Mouse (Mus musculus): ENCODE data around the gene Usp34. TPM values are rescaled to one million over a fixed set of nuclear protein-coding genes. Genes with fewer than 3 reads are reported as not detected.
"Not testable (repeated sequence)": the region's sequence is repeated elsewhere in the genome, so short reads cannot be mapped to it uniquely, and the experiment has no call there.

Usp34 gene
- polyA plus RNA-seq, 1 experiment from 2014 or later, result 24.9 TPM

DNA sequence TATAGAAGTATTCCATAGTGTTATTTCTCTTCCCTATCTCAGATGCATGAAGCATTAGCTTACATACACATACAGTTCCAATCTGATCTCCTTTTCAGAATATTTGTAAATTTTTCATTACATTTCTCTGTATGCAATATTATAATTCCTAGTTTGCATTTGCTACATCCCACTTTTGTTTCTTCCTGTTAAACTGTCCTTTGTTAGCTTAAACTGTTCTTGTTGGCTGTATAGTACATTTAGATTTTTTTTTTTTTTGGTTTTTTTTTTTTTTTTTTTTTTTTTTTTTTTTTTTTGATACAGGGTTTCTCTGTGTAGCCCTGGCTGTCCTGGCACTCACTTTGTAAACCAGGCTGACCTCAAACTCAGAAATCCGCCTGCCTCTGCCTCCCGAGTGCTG lies 159.2 kb downstream of the Usp34 start:
- not testable (repeated sequence) for H3K9me3 ChIP-seq; H3K9ac ChIP-seq; H3K4me1 ChIP-seq; H3K4me2 ChIP-seq; H3K4me3 ChIP-seq; H3K27ac ChIP-seq; H3K27me3 ChIP-seq; ATAC-seq (ENCODE audit: insufficient number of reproducible peaks, low FRiP score, low TSS enrichment, low read depth)
- 98% methylated on average over 2 of the region's 2 CpGs for WGBS
- H3K36me3 ChIP-seq, result peaks cover 31% of the 10 kb centered on the region

DNA sequence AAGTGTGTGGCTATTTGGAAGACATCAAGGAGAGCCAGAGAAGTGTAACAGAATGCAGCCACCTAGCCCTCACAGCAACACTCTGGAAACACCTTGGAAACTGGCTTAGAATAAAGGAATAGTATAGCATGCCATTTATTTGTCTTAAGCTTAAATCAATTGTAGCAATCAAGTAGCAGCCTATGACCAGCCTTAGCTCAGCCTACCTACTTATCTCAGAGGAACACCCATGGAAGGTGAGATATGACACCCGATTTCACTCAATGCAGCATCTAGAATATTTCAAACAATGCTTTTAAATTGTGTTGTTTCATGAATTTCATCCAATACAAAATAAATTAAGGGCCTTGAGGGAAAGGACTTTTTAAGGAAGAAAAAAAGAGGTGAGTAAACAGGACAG lies 183.3 kb downstream of the Usp34 start:
- Histone ChIP-seq H3K27ac (no peak overlapping the region), H3K9me3 (no peaks in the 10 kb centered on the region), H3K36me3 (peaks cover 86% of the 10 kb centered on the region), H3K4me2 (no peak overlapping the region), H3K9ac (no peak overlapping the region), H3K4me3 (no peak overlapping the region), H3K4me1 (no peaks in the 10 kb centered on the region), H3K27me3 (no peaks in the 10 kb centered on the region)
- no peak for ATAC-seq (ENCODE audit: insufficient number of reproducible peaks, low FRiP score, low TSS enrichment, low read depth)
- WGBS, result 91% methylated on average over 1 of the region's 1 CpGs

- 78% methylated on average over 4 of the region's 4 CpGs for WGBS
- peaks cover 75% of the 10 kb centered on the region for H3K36me3 ChIP-seq
- ATAC-seq (ENCODE audit: insufficient number of reproducible peaks, low FRiP score, low TSS enrichment, low read depth), result no peak
- no peak overlapping the region for H3K27ac ChIP-seq
- H3K4me1 ChIP-seq, result peaks cover 17% of the 10 kb centered on the region
- H3K9me3 ChIP-seq, result no peaks in the 10 kb centered on the region
- no peak overlapping the region for H3K4me2 ChIP-seq
- no peak overlapping the region for H3K9ac ChIP-seq
- H3K27me3 ChIP-seq, result no peaks in the 10 kb centered on the region
- no peak overlapping the region for H3K4me3 ChIP-seq
Observed at GRCm38 (mm10) chr11:23492048-23492790, 185.5 kb downstream of the Usp34 start.

DNA sequence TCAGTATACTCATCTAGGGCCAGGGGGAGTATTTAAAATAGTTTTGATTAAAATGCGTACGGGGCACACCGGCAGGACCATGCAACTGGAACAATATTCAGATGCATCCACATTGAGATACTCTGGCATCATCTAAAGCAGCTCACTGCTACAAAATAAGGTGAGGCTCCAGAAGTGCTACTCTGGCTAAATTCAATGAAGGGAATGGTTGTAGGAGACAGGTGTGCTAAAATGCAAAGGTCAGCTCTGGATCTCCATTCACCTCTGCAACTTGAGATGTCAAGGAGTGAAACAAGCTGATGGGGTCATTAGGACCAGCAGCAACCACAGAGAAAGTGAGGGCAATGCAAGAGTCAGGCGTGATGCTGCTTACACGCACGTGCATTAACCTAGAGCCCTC lies 188.5 kb downstream of the Usp34 start:
- Histone ChIP-seq H3K4me3 (no peak overlapping the region), H3K9ac (no peak overlapping the region), H3K9me3 (no peaks in the 10 kb centered on the region), H3K27ac (no peak overlapping the region), H3K4me2 (no peak overlapping the region), H3K4me1 (peaks cover 17% of the 10 kb centered on the region), H3K36me3 (peaks cover 47% of the 10 kb centered on the region), H3K27me3 (no peaks in the 10 kb centered on the region)
- ATAC-seq (ENCODE audit: insufficient number of reproducible peaks, low FRiP score, low TSS enrichment, low read depth), result no peak
- WGBS, result 76% methylated on average over 6 of the region's 6 CpGs

GRCm38 (mm10) chr11:23496661-23497060 lies 190.0 kb downstream of the Usp34 start:
- H3K4me2 ChIP-seq, result peak overlapping the region; percentile 64
- H3K4me1 ChIP-seq, result peaks cover 17% of the 10 kb centered on the region
- H3K27me3 ChIP-seq, result no peaks in the 10 kb centered on the region
- peaks cover 33% of the 10 kb centered on the region for H3K36me3 ChIP-seq
- peak overlapping the region; percentile 92 for H3K4me3 ChIP-seq
- H3K27ac ChIP-seq, result no peak overlapping the region
- H3K9ac ChIP-seq, result peak overlapping the region; percentile 92
- no peak for ATAC-seq (ENCODE audit: insufficient number of reproducible peaks, low FRiP score, low TSS enrichment, low read depth)
- 47% methylated on average over 6 of the region's 6 CpGs for WGBS
- no peaks in the 10 kb centered on the region for H3K9me3 ChIP-seq

GRCm38 (mm10) chr11:23497335-23497717 lies 190.6 kb downstream of the Usp34 start:
- Histone ChIP-seq H3K9me3 (no peaks in the 10 kb centered on the region), H3K27me3 (no peaks in the 10 kb centered on the region), H3K4me2 (peak overlapping the region; percentile 64), H3K4me3 (peak overlapping the region; percentile 92), H3K4me1 (peaks cover 17% of the 10 kb centered on the region), H3K27ac (peak overlapping the region; percentile 97), H3K36me3 (peaks cover 27% of the 10 kb centered on the region), H3K9ac (peak overlapping the region; percentile 92)
- under 1% methylated on average over 22 of the region's 22 CpGs for WGBS
- peak; percentile 81 for ATAC-seq (ENCODE audit: insufficient number of reproducible peaks, low FRiP score, low TSS enrichment, low read depth)

- peak within 1 kb of the TSS; percentile 92 for H3K9ac ChIP-seq
- no peaks in the 10 kb centered on the region for H3K9me3 ChIP-seq
- WGBS, result under 1% methylated on average over 63 of the region's 66 CpGs
- peaks cover 17% of the 10 kb centered on the region for H3K4me1 ChIP-seq
- H3K36me3 ChIP-seq, result peaks cover 21% of the 10 kb centered on the region
- ATAC-seq (ENCODE audit: insufficient number of reproducible peaks, low FRiP score, low TSS enrichment, low read depth), result peak; percentile 96
- peak within 1 kb of the TSS; percentile 92 for H3K4me3 ChIP-seq
- peak within 1 kb of the TSS; percentile 64 for H3K4me2 ChIP-seq
- peak within 1 kb of the TSS; percentile 97 for H3K27ac ChIP-seq
- no peaks in the 10 kb centered on the region for H3K27me3 ChIP-seq
Observed at GRCm38 (mm10) chr11:23497718-23498509, 191.2 kb downstream of the Usp34 start, which contains the start of gene Ahsa2. Ahsa2 (minus strand) TSS chr11:23498030.

GRCm38 (mm10) chr11:23498609-23499008 lies 191.9 kb downstream of the Usp34 start:
- peak overlapping the region; percentile 64 for H3K4me2 ChIP-seq
- H3K4me1 ChIP-seq, result peaks cover 17% of the 10 kb centered on the region
- H3K36me3 ChIP-seq, result peaks cover 15% of the 10 kb centered on the region
- H3K27ac ChIP-seq, result peak overlapping the region; percentile 85
- H3K9me3 ChIP-seq, result no peaks in the 10 kb centered on the region
- peak overlapping the region; percentile 92 for H3K4me3 ChIP-seq
- H3K9ac ChIP-seq, result no peak overlapping the region
- no peak for ATAC-seq (ENCODE audit: insufficient number of reproducible peaks, low FRiP score, low TSS enrichment, low read depth)
- 59% methylated on average over 5 of the region's 5 CpGs for WGBS
- no peaks in the 10 kb centered on the region for H3K27me3 ChIP-seq

DNA sequence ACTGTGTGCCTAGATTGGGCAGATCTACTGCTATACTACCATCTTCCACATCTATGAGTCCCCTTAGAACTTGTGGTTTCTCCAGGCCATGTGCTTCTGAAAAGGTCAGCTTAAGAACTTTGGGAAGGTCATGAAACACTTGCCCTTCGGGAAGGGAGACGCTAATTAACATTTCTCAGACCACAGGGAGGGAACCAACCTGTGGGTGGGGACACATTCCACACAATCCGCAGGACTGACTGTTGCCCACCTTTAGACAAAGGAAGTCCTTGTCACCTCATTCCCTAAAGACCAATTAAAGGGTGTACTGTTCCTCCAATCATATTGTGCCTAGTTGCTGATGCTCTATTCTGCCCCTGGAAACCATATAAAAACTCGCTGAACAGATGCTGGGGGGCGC lies 198.1 kb downstream of the Usp34 start:
- not testable (repeated sequence) for H3K4me2 ChIP-seq; ATAC-seq (ENCODE audit: insufficient number of reproducible peaks, low FRiP score, low TSS enrichment, low read depth); H3K27ac ChIP-seq; H3K27me3 ChIP-seq; H3K9ac ChIP-seq; H3K4me3 ChIP-seq; H3K4me1 ChIP-seq; H3K9me3 ChIP-seq; H3K36me3 ChIP-seq
- WGBS, result 56% methylated on average over 5 of the region's 5 CpGs

DNA sequence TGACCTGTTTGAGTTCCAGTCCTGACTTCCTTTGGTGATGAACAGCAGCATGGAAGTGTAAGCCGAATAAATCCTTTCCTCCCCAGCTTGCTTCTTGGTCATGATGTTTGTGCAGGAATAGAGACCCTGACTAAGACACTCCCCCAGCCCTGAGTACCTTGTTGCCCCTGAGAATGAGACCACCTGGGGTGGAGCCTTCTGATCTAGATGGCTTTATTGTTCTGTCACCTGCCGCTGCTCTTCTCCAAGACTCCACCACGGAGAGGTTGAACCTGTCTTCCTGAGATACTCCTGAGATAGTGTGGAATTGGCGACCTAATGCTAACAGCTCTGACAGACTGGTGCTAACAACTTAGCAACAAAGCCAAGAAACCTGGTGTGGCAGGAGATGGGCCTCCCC lies 208.1 kb downstream of the Usp34 start:
- 39% methylated on average over 4 of the region's 4 CpGs for WGBS
- not testable (repeated sequence) for H3K4me2 ChIP-seq; H3K27me3 ChIP-seq; H3K9ac ChIP-seq; H3K36me3 ChIP-seq; ATAC-seq (ENCODE audit: insufficient number of reproducible peaks, low FRiP score, low TSS enrichment, low read depth); H3K9me3 ChIP-seq; H3K27ac ChIP-seq; H3K4me3 ChIP-seq; H3K4me1 ChIP-seq

GRCm38 (mm10) chr11:23515315-23515714 lies 208.6 kb downstream of the Usp34 start:
- Histone ChIP-seq H3K36me3 (no peaks in the 10 kb centered on the region), H3K9ac (no peak overlapping the region), H3K4me2 (no peak overlapping the region), H3K4me3 (no peak overlapping the region), H3K9me3 (no peaks in the 10 kb centered on the region), H3K27me3 (no peaks in the 10 kb centered on the region), H3K4me1 (no peaks in the 10 kb centered on the region), H3K27ac (no peak overlapping the region)
- WGBS, result 81% methylated on average over 2 of the region's 2 CpGs
- ATAC-seq (ENCODE audit: insufficient number of reproducible peaks, low FRiP score, low TSS enrichment, low read depth), result no peak

GRCm38 (mm10) chr11:23518981-23519380 lies 212.3 kb downstream of the Usp34 start:
- H3K4me3 ChIP-seq, result no peak overlapping the region
- no peaks in the 10 kb centered on the region for H3K9me3 ChIP-seq
- no peak overlapping the region for H3K4me2 ChIP-seq
- WGBS, result 81% methylated on average over 3 of the region's 3 CpGs
- H3K27me3 ChIP-seq, result no peaks in the 10 kb centered on the region
- H3K4me1 ChIP-seq, result no peaks in the 10 kb centered on the region
- no peak for ATAC-seq (ENCODE audit: insufficient number of reproducible peaks, low FRiP score, low TSS enrichment, low read depth)
- H3K36me3 ChIP-seq, result no peaks in the 10 kb centered on the region
- no peak overlapping the region for H3K27ac ChIP-seq
- H3K9ac ChIP-seq, result no peak overlapping the region
